Mouse (Mus musculus) gastrocnemius, adult 2 months (tissue): ENCODE data around the gene H2afy. TPM values are rescaled to one million over a fixed set of nuclear protein-coding genes. Genes with fewer than 3 reads are reported as not detected.

Experiments used
- DNase-seq: peaks from one replicate; pipeline ENCODE4 v3.0.0; 2022
- H3K27ac ChIP-seq: fragments of 200-600 bp; 2 replicates; pipeline ENCODE4 v1.8.1; 2022; ENCODE audit warnings: mild to moderate bottlenecking
- H3K4me3 ChIP-seq: fragments of 200-600 bp; 2 replicates; pipeline ENCODE4 v1.8.1; 2022; ENCODE audit warnings: mild to moderate bottlenecking, moderate library complexity
- CTCF ChIP-seq: fragments of 200-600 bp; IDR thresholded peaks from 2 replicates; pipeline ENCODE4 v1.8.1; 2022; ENCODE audit warnings: antibody characterized with exemption, mild to moderate bottlenecking, moderate library complexity
- intact Hi-C: fragments of 180-260 bp; cut with DNase I; formaldehyde crosslinking; loops from one replicate; pipeline ENCODE4 v1.15.1; 2025
- total RNA-seq, 2 experiments: library from RNA; stranded (reverse); gene quantifications; 2 replicates each; pipeline ENCODE4 v1.2.3; 2021

Gene H2afy
- total RNA-seq, 2 experiments from 2014 or later = 64.1 to 69.2 TPM

- intact Hi-C loops = no loop called here
- TF ChIP-seq CTCF = no peak
- DNase-seq = peak; percentile 79
- Histone ChIP-seq H3K4me3 (no peak overlapping the region), H3K27ac (peak overlapping the region; percentile 49; the same call in 1 of the 2 replicates)
Observed at GRCm38 (mm10) chr13:56075930-56076329, 60.2 kb downstream of the H2afy start.

- intact Hi-C loops = no loop called here
- no peak for DNase-seq
- TF ChIP-seq CTCF = no peak
- H3K4me3 ChIP-seq = no peak overlapping the region
- no peak overlapping the region for H3K27ac ChIP-seq
Observed at GRCm38 (mm10) chr13:56073186-56073585, 63.0 kb downstream of the H2afy start.

- no peak for DNase-seq
- Histone ChIP-seq H3K27ac (no peak overlapping the region), H3K4me3 (no peak overlapping the region)
- TF ChIP-seq CTCF = peak; percentile 51
- intact Hi-C loops = no loop called here
Observed at GRCm38 (mm10) chr13:56072268-56072607, 63.9 kb downstream of the H2afy start.

GRCm38 (mm10) chr13:56071586-56072267, 64.4 kb downstream of the H2afy start:
- DNase-seq = no peak
- TF ChIP-seq CTCF = no peak
- intact Hi-C loops = no loop called here
- Histone ChIP-seq H3K4me3 (no peak overlapping the region), H3K27ac (no peak overlapping the region)

- intact Hi-C loops = no loop called here
- no peak for TF ChIP-seq CTCF
- Histone ChIP-seq H3K27ac (no peak overlapping the region), H3K4me3 (no peak overlapping the region)
- no peak for DNase-seq
Observed at GRCm38 (mm10) chr13:56069643-56070042, 66.5 kb downstream of the H2afy start.

GRCm38 (mm10) chr13:56068517-56068916, 67.6 kb downstream of the H2afy start:
- TF ChIP-seq CTCF = no peak
- intact Hi-C loops = no loop called here
- no peak overlapping the region for H3K27ac ChIP-seq
- no peak overlapping the region for H3K4me3 ChIP-seq
- DNase-seq = no peak

- no peak overlapping the region for H3K4me3 ChIP-seq
- no peak for TF ChIP-seq CTCF
- intact Hi-C loops = no loop called here
- no peak overlapping the region for H3K27ac ChIP-seq
- no peak for DNase-seq
Observed at GRCm38 (mm10) chr13:56066904-56067303, 69.3 kb downstream of the H2afy start.

GRCm38 (mm10) chr13:56066152-56066551, 70.0 kb downstream of the H2afy start:
- Histone ChIP-seq H3K27ac (no peak overlapping the region), H3K4me3 (no peak overlapping the region)
- no peak for DNase-seq
- intact Hi-C loops = no loop called here
- TF ChIP-seq CTCF = no peak

- intact Hi-C loops = no loop called here
Observed at GRCm38 (mm10) chr13:56057761-56058160, 78.4 kb downstream of the H2afy start.

GRCm38 (mm10) chr13:56055720-56056119, 80.4 kb downstream of the H2afy start:
- Histone ChIP-seq H3K27ac (no peak overlapping the region), H3K4me3 (no peak overlapping the region)
- TF ChIP-seq CTCF = no peak
- intact Hi-C loops = no loop called here
- no peak for DNase-seq

More at GRCm38 (mm10) chr13:56057761-56058160, 78.4 kb downstream of the H2afy start:
- Histone ChIP-seq H3K4me3 (no peak overlapping the region), H3K27ac (no peak overlapping the region)
- no peak for TF ChIP-seq CTCF
- DNase-seq = no peak

GRCm38 (mm10) chr13:56054089-56054488, 82.1 kb downstream of the H2afy start:
- Histone ChIP-seq H3K27ac (no peak overlapping the region), H3K4me3 (no peak overlapping the region)
- intact Hi-C loops = no loop called here
- no peak for DNase-seq
- no peak for TF ChIP-seq CTCF

- intact Hi-C loops = no loop called here
- Histone ChIP-seq H3K27ac (no peak overlapping the region), H3K4me3 (no peak overlapping the region)
- TF ChIP-seq CTCF = no peak
- no peak for DNase-seq
Observed at GRCm38 (mm10) chr13:56052781-56053180, 83.4 kb downstream of the H2afy start.

- TF ChIP-seq CTCF = no peak
- no peak for DNase-seq
- intact Hi-C loops = no loop called here
- H3K4me3 ChIP-seq = no peak overlapping the region
- H3K27ac ChIP-seq = no peak overlapping the region
Observed at GRCm38 (mm10) chr13:56050246-56050645, 85.9 kb downstream of the H2afy start.

GRCm38 (mm10) chr13:56042221-56042620, 93.9 kb downstream of the H2afy start:
- H3K4me3 ChIP-seq = no peak overlapping the region
- intact Hi-C loops = no loop called here
- DNase-seq = no peak
- no peak overlapping the region for H3K27ac ChIP-seq
- no peak; the same call in 1 of the 2 replicates for TF ChIP-seq CTCF
